Mouse (Mus musculus) spleen, adult 2 months (tissue): ENCODE data around the gene Perp. TPM values are rescaled to one million over a fixed set of nuclear protein-coding genes. Genes with fewer than 3 reads are reported as not detected.

Experiments
- DNase-seq, 2 experiments: peaks; one replicate each; pipeline versions ENCODE4 v3.0.0 to v3.0.0-alpha.2; 2012 to 2021; ENCODE audit warnings: low spot score in 2 of 2, low read depth in 1 of 2
- H3K27ac ChIP-seq: fragments of 200-500 bp; 2 replicates; pipeline ENCODE4 v1.5.1; 2012; ENCODE audit warnings: low read length, inconsistent platforms; ENCODE audit not compliant: insufficient read depth
- H3K27me3 ChIP-seq: fragments of 200-500 bp; 2 replicates; pipeline ENCODE4 v1.6.1; 2012; ENCODE audit warnings: mild to moderate bottlenecking, moderate library complexity, low read length, inconsistent platforms; ENCODE audit not compliant: control insufficient read depth, insufficient read depth
- H3K36me3 ChIP-seq: fragments of 200-500 bp; 2 replicates; pipeline ENCODE4 v1.6.1; 2012; ENCODE audit warnings: mild to moderate bottlenecking, low read length, inconsistent platforms; ENCODE audit not compliant: control insufficient read depth, insufficient read depth
- H3K4me1 ChIP-seq: fragments of 200-500 bp; 2 replicates; pipeline ENCODE4 v1.6.1; 2011; ENCODE audit warnings: inconsistent platforms; ENCODE audit not compliant: control insufficient read depth, insufficient read depth, insufficient read length
- H3K4me3 ChIP-seq: fragments of 200-500 bp; 2 replicates; pipeline ENCODE4 v1.5.1; 2011; ENCODE audit warnings: mild to moderate bottlenecking, inconsistent platforms; ENCODE audit not compliant: insufficient read depth, insufficient read length; ENCODE audit errors: extremely low read depth
- CTCF ChIP-seq: fragments of 200-500 bp; IDR thresholded peaks from 2 replicates; pipeline ENCODE4 v1.5.1; 2011; ENCODE audit warnings: mild to moderate bottlenecking, inconsistent platforms; ENCODE audit not compliant: insufficient read depth, insufficient read length, insufficient replicate concordance; ENCODE audit errors: extremely low read depth
- POLR2A ChIP-seq: fragments of 200-500 bp; IDR thresholded peaks from 2 replicates; pipeline ENCODE4 v1.6.1; 2011; ENCODE audit warnings: low read depth, low read length, inconsistent platforms
- WGBS: fragments of 180-500 bp; shearing (Covaris S2); methylation state at CpG from one replicate; pipeline ENCODE4 v1.1.7; 2018; 5-methylcytosine and 5-hydroxymethylcytosine counted together
- polyA plus RNA-seq: library from polyadenylated mRNA; depleted of rRNA; stranded (reverse); fragments of >200 nt; gene quantifications from 2 replicates; pipeline ENCODE4 v1.2.3, GENCODE M21; 2012

The Perp gene
- polyA plus RNA-seq, 1 experiment, result 1.1 TPM

DNA sequence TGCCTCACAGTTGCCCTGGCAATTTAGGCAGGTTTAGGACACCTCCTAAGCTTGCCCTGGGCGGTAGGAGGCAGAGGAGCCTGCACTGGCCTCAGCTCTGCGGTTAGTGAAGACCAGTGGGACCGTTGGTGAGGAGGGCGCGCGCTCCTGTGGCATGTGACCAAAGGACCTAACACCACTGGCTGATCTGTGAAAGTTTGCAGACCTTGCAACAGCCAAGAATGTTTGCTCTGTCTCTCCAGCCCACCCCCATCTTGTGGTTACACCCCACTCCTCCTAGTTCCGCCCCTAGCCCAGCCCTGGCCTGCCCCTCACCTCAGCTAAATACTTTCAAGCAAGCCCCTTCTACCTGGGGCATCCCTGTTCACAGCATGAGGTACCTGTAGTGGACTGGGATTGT is 13.0 kb upstream of the Perp start:
- H3K36me3 ChIP-seq, result no peaks in the 10 kb centered on the region
- TF ChIP-seq CTCF (no peak), POLR2A (no peak)
- H3K4me1 ChIP-seq, result no peaks in the 10 kb centered on the region
- WGBS, result 65% methylated on average over 7 of the region's 7 CpGs
- no peaks in the 10 kb centered on the region for H3K27me3 ChIP-seq
- DNase-seq, result no peak
- H3K27ac ChIP-seq, result no peak overlapping the region
- H3K4me3 ChIP-seq, result no peak overlapping the region

DNA sequence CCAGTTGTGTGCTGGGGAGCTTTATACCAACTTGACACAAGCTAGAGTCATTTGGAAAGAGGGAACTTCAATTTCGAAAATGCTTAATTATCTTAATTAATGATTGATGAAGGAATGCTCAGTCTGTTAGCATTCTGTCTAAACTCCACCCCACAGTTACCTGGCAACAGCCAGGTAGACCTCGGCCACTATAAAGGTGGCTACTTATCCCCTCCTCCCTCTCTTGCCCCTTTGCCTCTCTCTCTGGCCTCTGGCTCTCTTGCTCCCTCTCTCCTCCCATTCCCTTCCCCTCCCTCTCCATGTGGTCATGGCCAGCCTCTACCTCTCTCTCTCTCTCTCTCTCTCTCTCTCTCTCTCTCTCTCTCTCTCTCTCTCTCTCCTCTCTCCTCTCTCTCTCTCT is 10.4 kb upstream of the Perp start:
- Histone ChIP-seq H3K4me3 (no peak overlapping the region), H3K4me1 (no peaks in the 10 kb centered on the region), H3K27ac (no peak overlapping the region), H3K27me3 (no peaks in the 10 kb centered on the region), H3K36me3 (no peaks in the 10 kb centered on the region)
- no peak for DNase-seq
- TF ChIP-seq CTCF (no peak), POLR2A (no peak)
- 76% methylated on average over 2 of the region's 2 CpGs for WGBS

DNA sequence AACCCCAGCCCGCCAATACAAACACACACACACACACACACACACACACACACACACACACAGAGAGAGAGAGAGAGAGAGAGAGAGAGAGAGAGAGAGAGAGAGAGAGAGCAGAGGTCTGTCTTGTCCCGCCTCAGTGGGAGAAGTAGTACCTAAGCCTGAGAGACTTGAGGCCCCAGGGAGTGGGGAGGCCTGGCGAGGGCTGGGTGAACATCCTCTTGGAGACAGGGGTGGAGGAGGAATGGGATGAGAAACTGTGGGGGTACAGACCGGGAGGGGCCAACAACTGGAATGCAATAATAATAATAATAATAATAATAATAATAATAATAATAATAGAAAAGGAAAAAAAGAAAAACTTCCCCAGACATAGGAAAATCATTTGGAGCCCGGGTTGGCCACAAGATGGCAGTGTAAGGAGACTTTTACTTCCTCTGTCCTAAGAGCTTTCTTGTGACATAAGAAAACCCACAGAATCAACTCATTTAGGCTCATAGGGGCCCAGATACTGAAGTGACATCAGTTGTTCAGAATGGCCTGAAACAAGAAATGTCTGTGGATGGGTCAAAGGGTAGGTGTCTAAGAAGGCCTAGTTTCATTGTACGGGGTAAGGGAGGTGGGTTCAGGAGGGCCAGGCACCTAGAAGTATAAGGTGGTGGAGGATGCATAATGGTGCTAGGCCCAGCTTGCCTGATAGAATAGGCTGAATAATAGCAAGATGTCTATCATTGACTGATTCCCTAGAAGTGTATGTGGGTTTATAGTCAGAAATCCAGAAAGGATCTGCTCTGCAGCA is 8.9 kb upstream of the Perp start:
- peak; percentile 7 to 8 for DNase-seq
- Histone ChIP-seq H3K36me3 (no peaks in the 10 kb centered on the region), H3K4me3 (no peak overlapping the region), H3K27me3 (no peaks in the 10 kb centered on the region), H3K27ac (no peak overlapping the region), H3K4me1 (no peaks in the 10 kb centered on the region)
- TF ChIP-seq POLR2A, result no peak
- peak; percentile 11; the same call in 1 of the 2 replicates for TF ChIP-seq CTCF
- WGBS, result 55% methylated on average over 5 of the region's 6 CpGs

DNA sequence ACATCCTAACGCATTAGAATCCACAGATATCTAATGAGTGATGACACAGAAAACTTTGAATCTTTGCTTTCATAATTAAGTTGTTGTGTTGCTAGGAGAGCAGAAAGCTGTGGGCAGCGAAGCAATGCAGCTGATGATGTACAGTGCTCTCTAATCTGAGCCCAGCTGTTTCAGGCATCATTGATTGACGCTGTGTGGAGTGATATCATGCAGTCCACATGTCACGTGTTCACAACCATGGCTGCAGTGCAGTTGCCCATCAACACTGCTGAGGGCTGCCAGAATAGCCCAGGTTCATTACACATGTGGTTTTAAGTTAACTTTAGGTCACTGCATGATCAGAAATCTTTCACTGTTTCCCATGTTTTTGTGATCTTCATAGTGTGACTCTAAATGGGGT is 5.3 kb upstream of the Perp start:
- DNase-seq, result no peak
- Histone ChIP-seq H3K27ac (no peak overlapping the region), H3K4me1 (no peaks in the 10 kb centered on the region), H3K4me3 (no peak overlapping the region), H3K36me3 (no peaks in the 10 kb centered on the region), H3K27me3 (no peaks in the 10 kb centered on the region)
- TF ChIP-seq CTCF, result no peak
- no peak for TF ChIP-seq POLR2A
- WGBS, result 70% methylated on average over 4 of the region's 4 CpGs

DNA sequence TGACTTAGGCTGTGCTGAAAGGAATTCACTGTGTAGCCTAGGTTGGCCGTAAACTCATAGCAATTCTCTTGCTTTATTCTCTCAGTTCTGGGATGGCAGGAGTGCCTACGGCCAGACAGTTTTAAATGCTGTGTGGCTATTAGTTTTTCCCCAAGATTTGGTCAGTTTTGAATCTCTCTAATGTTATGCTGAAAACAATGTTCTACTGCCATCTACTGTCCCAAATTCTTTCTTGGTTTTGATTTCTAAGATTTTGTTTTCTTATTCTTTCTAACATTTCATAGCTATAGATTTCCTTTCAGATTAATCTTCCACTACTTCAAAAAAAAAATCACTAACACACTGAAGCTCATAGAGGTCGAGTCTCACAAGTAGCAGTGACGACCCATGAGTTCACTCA is 4.1 kb upstream of the Perp start:
- peaks cover 7% of the 10 kb centered on the region; the same call in 1 of the 2 replicates for H3K4me1 ChIP-seq
- no peak for TF ChIP-seq POLR2A
- no peak for TF ChIP-seq CTCF
- WGBS, result 65% methylated on average over 4 of the region's 4 CpGs
- no peak overlapping the region for H3K4me3 ChIP-seq
- H3K27ac ChIP-seq, result no peak overlapping the region
- no peak for DNase-seq
- H3K27me3 ChIP-seq, result peaks cover 7% of the 10 kb centered on the region
- H3K36me3 ChIP-seq, result no peaks in the 10 kb centered on the region

DNA sequence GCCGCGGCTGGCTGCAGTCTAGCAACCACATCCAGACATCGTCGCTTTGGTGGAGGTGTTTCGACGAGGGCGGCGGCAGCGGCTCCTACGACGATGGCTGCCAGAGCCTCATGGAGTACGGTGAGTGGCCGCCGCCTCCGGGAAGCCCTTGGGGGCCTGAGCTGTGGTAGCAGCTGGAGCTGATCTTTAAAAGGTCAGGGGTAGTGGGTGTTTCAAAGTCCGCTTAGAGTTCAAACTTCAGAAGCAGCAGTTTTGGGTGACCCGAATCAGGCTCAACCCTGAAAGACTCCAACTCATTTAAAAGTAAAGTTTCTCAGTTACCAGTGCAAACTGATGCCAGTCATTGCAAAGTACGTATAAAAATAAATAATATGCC is 455 bp downstream of the Perp start:
- 15% methylated on average over 18 of the region's 18 CpGs for WGBS
- no peak overlapping the region for H3K27ac ChIP-seq
- H3K4me3 ChIP-seq, result peak overlapping the region; percentile 55; the same call in 1 of the 2 replicates
- H3K4me1 ChIP-seq, result peaks cover 7% of the 10 kb centered on the region; the same call in 1 of the 2 replicates
- TF ChIP-seq CTCF, result no peak
- TF ChIP-seq POLR2A, result no peak
- H3K36me3 ChIP-seq, result no peaks in the 10 kb centered on the region
- DNase-seq, result no peak
- peaks cover 7% of the 10 kb centered on the region for H3K27me3 ChIP-seq

DNA sequence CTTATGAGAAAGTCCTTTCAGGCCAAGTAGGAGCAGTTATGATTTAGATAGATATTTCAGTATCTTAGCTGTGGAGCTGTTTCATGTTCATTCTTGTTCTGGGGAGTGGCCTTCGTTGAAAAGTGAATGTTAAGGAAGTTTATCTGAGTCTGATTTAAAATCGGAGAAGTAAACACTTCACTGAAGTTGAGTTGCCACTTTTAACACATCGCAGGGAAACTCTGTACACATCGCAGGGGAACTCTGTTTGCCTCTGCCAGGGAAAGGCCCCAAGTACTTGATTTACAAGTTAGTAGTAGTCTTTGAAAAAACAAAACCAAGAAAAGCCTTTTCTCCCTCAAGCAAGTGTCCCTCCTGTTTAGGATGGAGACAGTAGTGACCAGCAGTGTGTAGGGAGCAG is 891 bp downstream of the Perp start:
- no peak for TF ChIP-seq POLR2A
- no peak overlapping the region for H3K4me3 ChIP-seq
- no peak overlapping the region for H3K27ac ChIP-seq
- no peak for DNase-seq
- H3K4me1 ChIP-seq, result peaks cover 7% of the 10 kb centered on the region; the same call in 1 of the 2 replicates
- 73% methylated on average over 4 of the region's 4 CpGs for WGBS
- H3K36me3 ChIP-seq, result no peaks in the 10 kb centered on the region
- H3K27me3 ChIP-seq, result peaks cover 7% of the 10 kb centered on the region
